ENCODE assay signal across 8 mouse cellular contexts in the genomic region with DNA sequence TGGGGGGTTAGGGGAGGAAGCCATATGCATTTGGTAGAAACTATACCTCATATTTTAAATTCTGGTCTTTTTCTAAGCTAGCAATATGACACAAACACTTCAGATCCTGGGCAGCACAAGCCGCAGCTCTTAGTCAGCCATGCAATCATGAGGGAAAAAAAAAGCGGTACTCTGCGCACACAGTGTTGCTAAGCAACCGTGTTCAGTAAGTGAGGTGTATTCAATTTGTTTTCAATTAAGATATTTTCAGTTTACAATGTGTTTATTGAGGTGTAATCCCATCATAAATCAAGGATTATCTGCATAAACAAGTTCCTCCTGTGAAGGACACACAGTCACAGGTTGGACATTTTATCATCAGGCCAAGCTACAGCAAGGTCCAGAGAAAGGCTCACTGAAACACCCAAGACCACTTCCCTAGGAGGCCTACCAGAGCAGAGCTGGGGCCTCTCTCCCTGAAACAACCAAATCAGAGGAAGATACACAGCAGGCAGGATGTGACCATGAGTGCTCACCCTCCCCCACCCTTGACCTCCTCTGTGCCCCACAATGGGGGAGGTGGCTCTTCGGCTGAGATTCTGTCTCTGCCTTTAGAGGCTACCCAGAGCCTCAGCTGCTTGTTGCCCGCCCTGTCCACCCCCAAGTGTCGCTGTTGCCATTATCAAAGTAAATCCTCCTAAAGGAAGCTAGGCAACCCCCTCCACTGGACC. TPM values are rescaled to one million over a fixed set of nuclear protein-coding genes. Genes with fewer than 3 reads are reported as not detected.
DNase-seq lines count a peak whose midpoint lies in the region; ATAC-seq and TF ChIP-seq lines count a peak whose summit lies in the region.

No protein-coding gene starts in this region.

- intact Hi-C loops in heart, postnatal 36 days (cut with DNase I), result no loop called here

- DNase-seq in heart, adult 11 months, result peak; percentile 84
- DNase-seq in heart, postnatal 36 days, result no peak
- DNase-seq in embryonic facial prominence, embryonic 14.5 days (ENCODE audit: low spot score), result peak; percentile 57
- peak; percentile 44 for DNase-seq in kidney, postnatal 10 days
- peak; percentile 71 for DNase-seq in neural tube, embryonic 11.5 days (ENCODE audit: low spot score)
- DNase-seq in cerebellum, adult 2 months, result no peak
- DNase-seq in thymus, adult 2 months, result no peak

- no peak overlapping the region; the same call in 1 of the 2 replicates for H3K27ac ChIP-seq in embryonic facial prominence, embryonic 14.5 days (replicated peaks; ENCODE audit: low read depth, low read length)
- H3K27ac ChIP-seq in neural tube, embryonic 11.5 days (ENCODE audit: low read depth, low read length), result peak overlapping the region; percentile 45
- H3K27ac ChIP-seq in cerebellum, adult 2 months (ENCODE audit: insufficient read depth, low read length), result no peak overlapping the region
- H3K27ac ChIP-seq in thymus, adult 2 months (ENCODE audit: control insufficient read depth, insufficient read depth, low read length), result no peak overlapping the region

- H3K27me3 ChIP-seq in E14TG2a.4 (ENCODE audit: insufficient read depth, low read length), result no peaks in the 10 kb centered on the region
- H3K27me3 ChIP-seq in embryonic facial prominence, embryonic 14.5 days (replicated peaks; ENCODE audit: control insufficient read depth, insufficient read depth, low read length), result no peaks in the 10 kb centered on the region
- no peaks in the 10 kb centered on the region for H3K27me3 ChIP-seq in neural tube, embryonic 11.5 days (ENCODE audit: control insufficient read depth, insufficient read depth, low read length)
- H3K27me3 ChIP-seq in cerebellum, adult 2 months (ENCODE audit: control insufficient read depth, insufficient read depth, low read length), result no peaks in the 10 kb centered on the region
- no peaks in the 10 kb centered on the region for H3K27me3 ChIP-seq in thymus, adult 2 months (ENCODE audit: control insufficient read depth, insufficient read depth, low read length)

- no peak for TF ChIP-seq CTCF in E14TG2a.4 (conservative IDR thresholded peaks at IDR 0.05; ENCODE audit: low read length)
- TF ChIP-seq CTCF in cerebellum, adult 2 months (IDR thresholded peaks at IDR 0.05; ENCODE audit: borderline replicate concordance, insufficient read depth, low read depth, low read length), result no peak
- TF ChIP-seq CTCF in thymus, adult 2 months (IDR thresholded peaks at IDR 0.05; ENCODE audit: borderline replicate concordance, control insufficient read depth, extremely low read depth, insufficient read depth, low read length, poor library complexity), result no peak

- H3K4me2 ChIP-seq in embryonic facial prominence, embryonic 14.5 days (ENCODE audit: low read depth, low read length), result no peak overlapping the region
- no peak overlapping the region for H3K4me2 ChIP-seq in neural tube, embryonic 11.5 days (ENCODE audit: low read depth)

- H3K4me1 ChIP-seq in E14TG2a.4 (replicated peaks; ENCODE audit: low read depth, low read length), result peaks cover 44% of the 10 kb centered on the region
- no peaks in the 10 kb centered on the region for H3K4me1 ChIP-seq in embryonic facial prominence, embryonic 14.5 days (ENCODE audit: control insufficient read depth, insufficient read depth, low read length)
- peaks cover 8% of the 10 kb centered on the region; the same call in 1 of the 2 replicates for H3K4me1 ChIP-seq in neural tube, embryonic 11.5 days (ENCODE audit: control insufficient read depth, insufficient read depth, low read length)
- no peaks in the 10 kb centered on the region for H3K4me1 ChIP-seq in cerebellum, adult 2 months (ENCODE audit: control insufficient read depth, insufficient read depth, low read length)
- no peaks in the 10 kb centered on the region for H3K4me1 ChIP-seq in thymus, adult 2 months (replicated peaks; ENCODE audit: control insufficient read depth, insufficient read depth, low read length)

- ATAC-seq in embryonic facial prominence, embryonic 14.5 days (ENCODE audit: low read depth), result peak; percentile 85; the same call in 1 of the 2 replicates
- ATAC-seq in neural tube, embryonic 11.5 days (ENCODE audit: insufficient read depth, low FRiP score, low TSS enrichment), result peak; percentile 63

- peaks cover 47% of the 10 kb centered on the region for H3K9me3 ChIP-seq in E14TG2a.4 (ENCODE audit: low read length)
- 0 out of 2 replicates have a peak, but pooled peaks cover 7% of the 10 kb centered on the region for H3K9me3 ChIP-seq in embryonic facial prominence, embryonic 14.5 days (ENCODE audit: control insufficient read depth, low read length)
- no peaks in the 10 kb centered on the region for H3K9me3 ChIP-seq in neural tube, embryonic 11.5 days (ENCODE audit: control insufficient read depth, low read length)

- no peak overlapping the region for H3K9ac ChIP-seq in embryonic facial prominence, embryonic 14.5 days (ENCODE audit: low read depth, low read length)
- no peak overlapping the region for H3K9ac ChIP-seq in neural tube, embryonic 11.5 days (ENCODE audit: low read length)

- TF ChIP-seq POLR2A in cerebellum, adult 2 months (IDR thresholded peaks at IDR 0.05; ENCODE audit: borderline replicate concordance, insufficient read depth, low read length), result no peak
- no peak for TF ChIP-seq POLR2A in thymus, adult 2 months (IDR thresholded peaks at IDR 0.05; ENCODE audit: control insufficient read depth, extremely low read depth, insufficient read depth, low read length, poor library complexity)

- H3K36me3 ChIP-seq in E14TG2a.4 (ENCODE audit: insufficient read depth, low read length), result peaks cover 11% of the 10 kb centered on the region
- H3K36me3 ChIP-seq in embryonic facial prominence, embryonic 14.5 days (ENCODE audit: control insufficient read depth, insufficient read depth, low read length), result no peaks in the 10 kb centered on the region
- no peaks in the 10 kb centered on the region for H3K36me3 ChIP-seq in neural tube, embryonic 11.5 days (ENCODE audit: control insufficient read depth, insufficient read depth, low read length)
- no peaks in the 10 kb centered on the region for H3K36me3 ChIP-seq in thymus, adult 2 months (ENCODE audit: control insufficient read depth, insufficient read depth, low read length)

- H3K4me3 ChIP-seq in E14TG2a.4 (replicated peaks; ENCODE audit: low read length), result peak overlapping the region; percentile 32; the same call in 1 of the 2 replicates
- no peak overlapping the region for H3K4me3 ChIP-seq in embryonic facial prominence, embryonic 14.5 days (ENCODE audit: low read depth, low read length)
- no peak overlapping the region for H3K4me3 ChIP-seq in neural tube, embryonic 11.5 days (ENCODE audit: low read depth, low read length)
- no peak overlapping the region for H3K4me3 ChIP-seq in cerebellum, adult 2 months (replicated peaks; ENCODE audit: insufficient read depth, low read depth, low read length)
- no peak overlapping the region for H3K4me3 ChIP-seq in thymus, adult 2 months (ENCODE audit: control insufficient read depth, insufficient read depth, low read length)

- 15% methylated on average over 7 of the region's 7 CpGs for WGBS in embryonic facial prominence, embryonic 14.5 days
- 8% methylated on average over 7 of the region's 7 CpGs for WGBS in neural tube, embryonic 11.5 days
- WGBS in cerebellum, adult 2 months, result 27% methylated on average over 7 of the region's 7 CpGs
- 57% methylated on average over 7 of the region's 7 CpGs for WGBS in thymus, adult 2 months

RNA-seq across cellular contexts. Expression of a gene that starts 10.2 kb away (rescaled TPM):
- total RNA-seq in heart, postnatal 36 days (2021), result under 1 TPM; 0.44 to 0.49 TPM
- polyA plus RNA-seq in embryonic facial prominence, embryonic 14.5 days (2014; fragmentation: Nextera tagmentation; extraction: Ambion mirVana), result 0.41 and 0.64 TPM in 2 replicates
- 0.41 and 0.45 TPM in 2 replicates for polyA plus RNA-seq in neural tube, embryonic 11.5 days (2014; fragmentation: Nextera tagmentation; extraction: Ambion mirVana)
- polyA plus RNA-seq in cerebellum, adult 2 months (2012; rRNA removed), result 0.20 and 0.36 TPM in 2 replicates
- polyA plus RNA-seq in thymus, adult 2 months (2012; rRNA removed), result 0.57 and 1.0 TPM in 2 replicates

RNA-seq across cellular contexts. Expression of a gene that starts 27.5 kb away (rescaled TPM):
- 100 to 1,000 TPM; 846 to 857 TPM for total RNA-seq in heart, postnatal 36 days (2021)
- polyA plus RNA-seq in embryonic facial prominence, embryonic 14.5 days (2014; fragmentation: Nextera tagmentation; extraction: Ambion mirVana), result 122 and 131 TPM in 2 replicates
- polyA plus RNA-seq in neural tube, embryonic 11.5 days (2014; fragmentation: Nextera tagmentation; extraction: Ambion mirVana), result 153 and 159 TPM in 2 replicates
- 166 and 175 TPM in 2 replicates for polyA plus RNA-seq in cerebellum, adult 2 months (2012; rRNA removed)
- polyA plus RNA-seq in thymus, adult 2 months (2012; rRNA removed), result 36.2 and 51.5 TPM in 2 replicates

RNA-seq across cellular contexts. Expression of a gene that starts 27.5 kb away (rescaled TPM):
- 100 to 1,000 TPM; 413 to 418 TPM for total RNA-seq in heart, postnatal 36 days (2021)
- polyA plus RNA-seq in embryonic facial prominence, embryonic 14.5 days (2014; fragmentation: Nextera tagmentation; extraction: Ambion mirVana), result 733 and 744 TPM in 2 replicates
- 550 and 557 TPM in 2 replicates for polyA plus RNA-seq in neural tube, embryonic 11.5 days (2014; fragmentation: Nextera tagmentation; extraction: Ambion mirVana)
- 279 and 319 TPM in 2 replicates for polyA plus RNA-seq in cerebellum, adult 2 months (2012; rRNA removed)
- polyA plus RNA-seq in thymus, adult 2 months (2012; rRNA removed), result 602 and 607 TPM in 2 replicates

Comparison
In these comparisons a context has a peak if more than half of its experiments do, and no peak if none do; other contexts are left out.
1. DNase-seq: peak in heart, adult 11 months (single experiment), embryonic facial prominence, embryonic 14.5 days (single experiment), kidney, postnatal 10 days (single experiment) and neural tube, embryonic 11.5 days (single experiment); none in heart, postnatal 36 days (0 of 2), cerebellum, adult 2 months (0 of 2) and thymus, adult 2 months (single experiment).